Mouse (Mus musculus) gastrocnemius, postnatal 4 days (tissue): ENCODE measurements around the gene Dpagt1. TPM values are rescaled to one million over a fixed set of nuclear protein-coding genes. Genes with fewer than 3 reads are reported as not detected.
"Not testable (repeated sequence)": the region's sequence is repeated elsewhere in the genome, so short reads cannot be mapped to it uniquely, and the experiment has no call there.

ENCODE experiments used
- DNase-seq, 2 experiments: peaks; one replicate each; pipeline ENCODE4 v3.0.0; 2021 to 2022; ENCODE audit warnings: low spot score in 2 of 2, mixed read lengths in 2 of 2
- microRNA-seq: library from miRNA; unstranded; fragments of <30 nt; microRNA quantifications from one replicate; pipeline ENCODE4 v1.2.0, GENCODE M21; 2021
- total RNA-seq, 2 experiments: library from RNA; stranded (reverse); gene quantifications; 2 replicates each; pipeline ENCODE4 v1.2.3; 2021

The Dpagt1 gene
- total RNA-seq, 2 experiments from 2014 or later = 18.4 to 18.8 TPM

GRCm38 (mm10) chr9:44377335-44377734, 51.5 kb downstream of the Dpagt1 start:
- not testable (repeated sequence) for DNase-seq

DNA sequence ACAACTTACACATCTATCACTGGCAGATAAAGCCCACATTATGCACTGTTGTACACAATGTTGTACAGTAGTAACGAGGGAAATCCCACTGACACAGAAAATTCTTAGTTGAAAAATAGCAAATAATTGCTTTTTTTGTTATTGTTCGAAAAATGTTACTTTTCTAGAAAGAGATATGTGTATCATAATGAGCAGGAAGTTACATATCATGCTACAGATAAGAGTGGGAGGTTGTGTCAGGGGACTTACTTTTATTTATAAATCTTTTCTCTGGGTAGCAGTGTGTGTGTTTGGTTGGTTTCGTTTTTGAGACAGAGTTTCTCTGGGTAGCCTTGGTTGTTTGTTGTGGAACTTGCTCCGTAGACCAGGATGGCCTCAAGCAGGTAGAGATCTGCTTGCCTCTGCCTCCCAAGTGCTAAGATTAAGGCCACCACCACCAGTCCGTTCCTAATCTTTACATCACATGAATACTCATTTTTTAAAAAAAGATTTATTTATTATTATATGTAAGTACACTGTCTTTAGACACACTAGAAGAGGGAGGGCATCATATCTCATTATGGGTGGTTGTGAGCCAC, 52.4 kb downstream of the Dpagt1 start:
- no peak for DNase-seq

- peak; percentile 98 to 99 for DNase-seq
These were observed 53.4 kb downstream of the Dpagt1 start, which contains the start of gene Hyou1 for GRCm38 (mm10) chr9:44379054-44379834. Gene Hyou1 (plus strand): TSS chr9:44379490.

DNA sequence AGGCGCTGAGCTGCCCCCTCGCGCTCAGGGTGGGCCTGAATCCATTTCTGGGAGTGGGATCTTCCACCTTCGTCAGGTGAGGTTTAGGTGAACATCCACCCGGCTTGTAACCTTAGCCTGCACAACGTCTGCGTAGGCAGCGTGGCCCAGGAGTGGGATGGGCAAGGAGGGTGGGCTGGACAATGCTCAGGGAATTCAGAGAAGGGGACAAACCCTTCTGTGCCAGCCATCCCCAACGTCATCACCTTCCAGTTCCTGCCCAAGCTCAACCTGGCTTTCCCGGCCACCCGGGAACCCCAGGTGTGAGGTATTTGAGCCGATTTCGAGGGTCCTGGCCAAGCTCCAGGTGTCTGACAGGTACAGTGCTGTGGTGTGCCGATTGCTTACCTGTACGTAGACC, 54.0 kb downstream of the Dpagt1 start:
- no peak for DNase-seq

Small RNA genes within 50 kb of the gene (microRNA-seq; reads per million reads assigned to microRNA genes)
- gene Gm44335 = not detected

Other genes with a start within 250 kb of the Dpagt1 start
- not detected for gene Mfrp, start 224.3 kb upstream of the Dpagt1 start, total RNA-seq
- 10 to 100 TPM; 12.9 to 15.0 TPM for gene C1qtnf5, start 218.8 kb upstream of the Dpagt1 start, total RNA-seq
- under 1 TPM in 1 of 2 experiments, not detected in 1; 0.10 TPM for gene Gm49380, start 212.5 kb upstream of the Dpagt1 start, total RNA-seq
- 10 to 100 TPM; 22.0 to 22.9 TPM for gene Rnf26, start 212.5 kb upstream of the Dpagt1 start, total RNA-seq
- gene Mcam, start 191.6 kb upstream of the Dpagt1 start, total RNA-seq = 100 to 1,000 TPM; 156 to 169 TPM
- gene Cbl, start 92.0 kb upstream of the Dpagt1 start, total RNA-seq = 10 to 100 TPM; 25.4 to 28.7 TPM
- not detected for gene Ccdc153, start 85.3 kb upstream of the Dpagt1 start, total RNA-seq
- under 1 TPM; 0.37 to 0.39 TPM for gene Pdzd3, start 74.5 kb upstream of the Dpagt1 start, total RNA-seq
- gene Nlrx1, start 57.4 kb upstream of the Dpagt1 start, total RNA-seq = 10 to 100 TPM; 22.7 to 23.0 TPM
- gene Abcg4, start 37.4 kb upstream of the Dpagt1 start, total RNA-seq = 1 to 10 TPM; 1.5 TPM
- gene Hinfp, start 20.3 kb upstream of the Dpagt1 start, total RNA-seq = 10 to 100 TPM; 11.2 to 13.7 TPM
- 10 to 100 TPM; 10.5 to 12.8 TPM for gene C2cd2l, start 5.7 kb upstream of the Dpagt1 start, total RNA-seq
- gene H2afx, start 8.7 kb downstream of the Dpagt1 start, total RNA-seq = 10 to 100 TPM; 80.5 to 93.0 TPM
- 10 to 100 TPM; 33.7 to 34.0 TPM for gene Hmbs, start 18.2 kb downstream of the Dpagt1 start, total RNA-seq
- gene Vps11, start 35.7 kb downstream of the Dpagt1 start, total RNA-seq = 10 to 100 TPM; 25.4 to 27.9 TPM
- 10 to 100 TPM; 49.2 to 51.3 TPM for gene Hyou1, start 53.5 kb downstream of the Dpagt1 start, total RNA-seq
- gene Slc37a4, start 70.8 kb downstream of the Dpagt1 start, total RNA-seq = 10 to 100 TPM; 58.2 to 68.3 TPM
- 1,000 to 10,000 TPM; 1,491 to 1,513 TPM for gene Rps25, start 81.1 kb downstream of the Dpagt1 start, total RNA-seq
- 10 to 100 TPM; 43.2 to 43.5 TPM for gene Trappc4, start 81.6 kb downstream of the Dpagt1 start, total RNA-seq
- gene Ccdc84, start 92.5 kb downstream of the Dpagt1 start, total RNA-seq = 10 to 100 TPM in 1 of 2 experiments, 1 to 10 TPM in 1; 10.0 to 17.3 TPM
- gene Foxr1, start 115.1 kb downstream of the Dpagt1 start, total RNA-seq = not detected
- gene Upk2, start 129.0 kb downstream of the Dpagt1 start, total RNA-seq = under 1 TPM; 0.69 to 0.91 TPM
- gene Bcl9l, start 156.8 kb downstream of the Dpagt1 start, total RNA-seq = 100 to 1,000 TPM; 126 to 131 TPM
- under 1 TPM; 0.10 TPM for gene Cxcr5, start 235.9 kb downstream of the Dpagt1 start, total RNA-seq